ENCODE assay signal across 21 mouse cellular contexts in the genomic region with DNA sequence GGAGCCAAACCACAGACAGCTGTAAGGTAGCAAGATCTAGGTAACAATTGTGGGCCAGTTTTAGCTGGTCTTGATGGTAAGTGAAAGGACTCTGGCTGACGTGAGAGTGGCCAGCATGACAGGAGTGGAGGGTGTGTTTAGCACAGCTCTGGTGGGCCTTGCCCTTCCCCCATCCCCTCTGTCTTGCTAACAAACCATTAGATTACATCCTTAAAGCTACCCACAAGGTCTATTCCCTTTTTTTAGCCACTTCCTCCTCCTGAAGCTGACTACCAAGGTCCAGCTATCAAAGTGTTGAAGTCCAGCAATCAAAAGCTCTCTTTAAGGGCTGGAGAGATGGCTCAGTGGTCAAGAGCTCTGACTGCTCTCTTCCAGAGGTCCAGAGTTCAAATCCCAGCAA.
"Had no signal": no experiment of that assay in that cellular context is flagged by ENCODE, and none has a peak within 500 bp of the region (broad histone marks: within the 10 kb centered on the region; RNA-seq: fewer than 3 reads in every experiment).

No protein-coding gene starts in this region.

- H3K4me3 ChIP-seq: layer of hippocampus, adult 2 months; left cerebral cortex, adult 2 months; liver, embryonic 13.5 days; midbrain, embryonic 10.5 days; neural tube, embryonic 12.5 days; neural tube, embryonic 15.5 days; stomach, embryonic 15.5 days had no signal

- H3K27me3 ChIP-seq: liver, embryonic 13.5 days; neural tube, embryonic 12.5 days; neural tube, embryonic 15.5 days; stomach, embryonic 15.5 days had no signal

- H3K27ac ChIP-seq: kidney, postnatal 0 days; layer of hippocampus, adult 2 months; left cerebral cortex, adult 2 months; liver, embryonic 13.5 days; midbrain, embryonic 10.5 days; neural tube, embryonic 12.5 days; neural tube, embryonic 15.5 days; stomach, embryonic 15.5 days had no signal

- H3K9me3 ChIP-seq: liver, embryonic 13.5 days; midbrain, embryonic 10.5 days; neural tube, embryonic 12.5 days; neural tube, embryonic 15.5 days; stomach, embryonic 15.5 days had no signal

- H3K9ac ChIP-seq: liver, embryonic 13.5 days; neural tube, embryonic 12.5 days; neural tube, embryonic 15.5 days; stomach, embryonic 15.5 days had no signal

- H3K4me2 ChIP-seq: liver, embryonic 13.5 days; neural tube, embryonic 12.5 days; neural tube, embryonic 15.5 days; stomach, embryonic 15.5 days had no signal

- H3K36me3 ChIP-seq: liver, embryonic 13.5 days; midbrain, embryonic 10.5 days; neural tube, embryonic 12.5 days; neural tube, embryonic 15.5 days; stomach, embryonic 15.5 days had no signal

- DNase-seq: kidney, adult 11 months; kidney, adult 9 months; kidney, postnatal 25 days; layer of hippocampus, postnatal 36 days; liver, embryonic 13.5 days; lung, adult 2 months; midbrain, embryonic 14.5 days; right cerebral cortex, adult 18-20 months; right cerebral cortex, postnatal 14 days; right cerebral cortex, postnatal 4 days; spleen, adult 18-20 months; thymus, adult 2 months; thymus, postnatal 14 days; thymus, postnatal 4 days had no signal
